Mouse (Mus musculus) liver, postnatal 0 days (tissue): ENCODE results near the gene Sipa1l2.

ENCODE experiments used
- CTCF ChIP-seq: sonication (generic); IDR thresholded peaks from 2 replicates; pipeline ENCODE4 v1.5.1; 2016; ENCODE audit warnings: antibody characterized with exemption, low read depth
- EP300 ChIP-seq: IDR thresholded peaks from 2 replicates; pipeline ENCODE4 v1.6.1; 2016; ENCODE audit warnings: antibody characterized with exemption, low read depth, mild to moderate bottlenecking

- TF ChIP-seq CTCF, result no peak
- no peak for TF ChIP-seq EP300
These were observed 161.9 kb downstream of the Sipa1l2 start for GRCm38 (mm10) chr8:125407672-125408071.
